Mouse (Mus musculus) stomach, embryonic 16.5 days (tissue): ENCODE measurements around the gene Clstn2. TPM values are rescaled to one million over a fixed set of nuclear protein-coding genes. Genes with fewer than 3 reads are reported as not detected.

Source experiments
- ATAC-seq: fragments of 200-750 bp; cut with Nextera tagmentation; 2 replicates; pipeline ENCODE4 v1.8.0; 2017; ENCODE audit warnings: moderate number of reproducible peaks, moderate TSS enrichment; ENCODE audit not compliant: insufficient read depth, low FRiP score
- H3K27ac ChIP-seq: fragments of 300-500 bp; sonication (generic); 2 replicates; pipeline ENCODE4 v1.5.1; 2014; ENCODE audit warnings: low read length
- H3K27me3 ChIP-seq: fragments of 300-500 bp; sonication (generic); 2 replicates; pipeline ENCODE4 v1.6.1; 2014; ENCODE audit warnings: low read length, control low read depth, mixed read lengths; ENCODE audit not compliant: control insufficient read depth, insufficient read depth
- H3K36me3 ChIP-seq: fragments of 300-500 bp; sonication (generic); 2 replicates; pipeline ENCODE4 v1.6.1; 2014; ENCODE audit warnings: low read length; ENCODE audit not compliant: control insufficient read depth, insufficient read depth
- H3K4me1 ChIP-seq: fragments of 300-500 bp; sonication (generic); 2 replicates; pipeline ENCODE4 v1.6.1; 2014; ENCODE audit warnings: low read length, control low read depth, mixed read lengths; ENCODE audit not compliant: control insufficient read depth, insufficient read depth
- H3K4me2 ChIP-seq: fragments of 300-500 bp; sonication (generic); 2 replicates; pipeline ENCODE4 v1.6.1; 2014; ENCODE audit warnings: low read depth, low read length, mixed read lengths
- H3K4me3 ChIP-seq: fragments of 300-500 bp; sonication (generic); replicated peaks from 2 replicates; pipeline ENCODE4 v1.5.1; 2014; ENCODE audit warnings: mild to moderate bottlenecking, low read length
- H3K9ac ChIP-seq: fragments of 300-500 bp; sonication (generic); 2 replicates; pipeline ENCODE4 v1.6.1; 2014; ENCODE audit warnings: low read length
- H3K9me3 ChIP-seq: fragments of 300-500 bp; sonication (generic); replicated peaks from 2 replicates; pipeline ENCODE4 v1.6.1; 2016; ENCODE audit warnings: low read length, control low read depth; ENCODE audit not compliant: control insufficient read depth
- WGBS: fragments of 180-500 bp; shearing (Covaris S2); extraction: QIAGEN DNeasy Blood & Tissue Kit; methylation state at CpG from one replicate; pipeline ENCODE4 v1.1.7; 2014; 5-methylcytosine and 5-hydroxymethylcytosine counted together
- polyA plus RNA-seq: library from polyadenylated mRNA; unstranded; fragments of >200 nt; fragmentation: Nextera tagmentation; extraction: Ambion mirVana; gene quantifications from 2 replicates; pipeline ENCODE4 v1.2.1, GENCODE M21; 2015

The Clstn2 gene
- polyA plus RNA-seq, 1 experiment from 2014 or later = 1.0 TPM

DNA sequence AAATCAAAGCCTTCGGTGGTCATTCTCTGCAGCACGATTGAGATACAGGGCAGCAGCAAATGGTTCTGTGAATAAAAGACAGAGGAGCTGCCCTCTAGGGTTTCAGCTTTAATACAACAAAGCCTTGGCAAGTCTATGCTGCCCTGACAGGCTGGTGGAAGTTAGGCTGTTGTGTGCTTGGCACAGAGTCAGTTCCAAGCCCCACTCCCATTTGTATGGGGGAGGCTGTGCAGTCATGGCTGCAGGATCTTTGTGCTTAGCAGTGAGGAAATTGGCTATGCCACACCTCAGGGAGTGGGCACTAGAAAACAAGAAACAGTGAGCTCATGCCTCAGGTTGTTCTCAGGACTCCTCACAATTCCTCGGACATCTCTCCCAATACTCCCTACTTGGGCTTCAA lies 384.6 kb downstream of the Clstn2 start:
- Histone ChIP-seq H3K36me3 (no peaks in the 10 kb centered on the region), H3K9me3 (no peaks in the 10 kb centered on the region), H3K27ac (no peak overlapping the region), H3K9ac (no peak overlapping the region), H3K4me1 (no peaks in the 10 kb centered on the region), H3K27me3 (no peaks in the 10 kb centered on the region), H3K4me3 (no peak overlapping the region), H3K4me2 (no peak overlapping the region)
- ATAC-seq = no peak
- 77% methylated on average over 3 of the region's 3 CpGs for WGBS

DNA sequence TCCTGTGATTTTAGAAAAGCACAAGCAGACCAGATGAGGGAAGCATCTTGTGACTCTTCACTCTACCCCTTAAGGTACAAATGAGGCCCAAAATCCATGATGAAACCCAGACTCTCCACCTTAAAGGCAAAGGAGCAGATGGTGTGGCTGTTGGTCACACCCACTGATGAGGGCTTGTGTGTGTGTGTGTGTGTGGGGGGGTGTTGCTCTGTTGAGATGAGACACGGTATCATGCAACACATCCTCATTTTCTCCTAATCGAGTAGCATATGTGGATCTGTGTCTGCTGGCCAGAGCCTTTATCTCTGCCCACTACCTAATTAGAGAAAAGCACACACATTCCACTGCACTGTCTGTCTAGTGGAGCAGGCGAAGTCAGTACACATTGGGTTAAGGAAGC lies 387.2 kb downstream of the Clstn2 start:
- Histone ChIP-seq H3K36me3 (no peaks in the 10 kb centered on the region), H3K4me1 (no peaks in the 10 kb centered on the region), H3K4me2 (no peak overlapping the region), H3K9me3 (no peaks in the 10 kb centered on the region), H3K4me3 (no peak overlapping the region), H3K9ac (no peak overlapping the region), H3K27me3 (no peaks in the 10 kb centered on the region), H3K27ac (no peak overlapping the region)
- WGBS = 83% methylated on average over 3 of the region's 3 CpGs
- ATAC-seq = no peak

DNA sequence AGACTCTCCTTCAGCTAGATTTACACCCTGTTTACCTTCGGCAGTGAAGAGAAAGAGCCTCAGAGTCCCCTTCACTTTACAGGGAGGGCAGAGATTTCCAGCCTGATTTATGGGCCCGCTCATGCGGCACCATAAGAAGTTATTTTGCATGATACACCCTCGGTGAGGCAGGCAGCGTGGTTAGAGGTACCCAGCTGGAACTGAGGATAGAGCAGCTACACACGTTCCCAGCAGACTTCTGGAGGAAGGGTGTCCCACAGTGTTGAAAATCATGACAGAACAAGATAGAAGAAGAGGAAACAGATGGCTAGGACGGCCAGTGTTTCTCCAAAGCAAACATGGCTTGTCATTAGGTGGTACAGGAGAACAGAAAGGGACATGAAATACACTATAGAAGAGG lies 390.6 kb downstream of the Clstn2 start:
- Histone ChIP-seq H3K4me2 (no peak overlapping the region), H3K4me3 (no peak overlapping the region), H3K9ac (no peak overlapping the region), H3K27ac (no peak overlapping the region), H3K4me1 (no peaks in the 10 kb centered on the region), H3K27me3 (no peaks in the 10 kb centered on the region), H3K36me3 (no peaks in the 10 kb centered on the region), H3K9me3 (no peaks in the 10 kb centered on the region)
- WGBS = 49% methylated on average over 7 of the region's 7 CpGs
- no peak for ATAC-seq

DNA sequence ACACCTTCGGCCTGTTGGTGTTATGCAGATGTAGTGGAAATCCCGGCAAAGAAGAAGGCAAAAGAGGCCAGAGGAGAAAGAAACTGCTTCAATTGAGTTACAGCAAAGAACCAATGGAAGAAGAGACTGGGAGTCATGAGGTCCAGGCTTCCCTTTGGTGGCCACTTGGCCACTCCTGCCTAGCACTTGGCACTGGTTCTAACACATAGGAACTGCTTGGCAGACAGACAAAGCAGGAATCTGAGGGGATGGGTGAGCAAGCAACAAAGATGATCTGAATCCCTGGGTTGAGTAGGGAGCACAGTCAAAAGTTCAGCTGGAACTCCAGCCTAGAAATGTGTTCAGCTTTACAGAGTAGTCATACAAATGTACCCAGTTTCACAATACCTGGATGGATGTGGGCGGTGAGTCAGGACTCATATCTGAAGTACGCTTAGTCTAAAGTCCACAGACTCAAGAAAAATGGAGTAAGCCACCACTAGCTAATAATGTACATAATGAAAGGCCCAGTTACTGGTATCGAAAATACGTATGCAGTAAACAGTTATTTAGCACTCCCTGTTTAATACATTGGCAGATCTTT lies 392.9 kb downstream of the Clstn2 start:
- no peak overlapping the region for H3K4me3 ChIP-seq
- H3K36me3 ChIP-seq = no peaks in the 10 kb centered on the region
- H3K4me2 ChIP-seq = no peak overlapping the region
- no peak overlapping the region for H3K27ac ChIP-seq
- H3K9me3 ChIP-seq = no peaks in the 10 kb centered on the region
- H3K27me3 ChIP-seq = no peaks in the 10 kb centered on the region
- WGBS = 82% methylated on average over 6 of the region's 6 CpGs
- H3K4me1 ChIP-seq = no peaks in the 10 kb centered on the region
- no peak for ATAC-seq
- no peak overlapping the region for H3K9ac ChIP-seq

DNA sequence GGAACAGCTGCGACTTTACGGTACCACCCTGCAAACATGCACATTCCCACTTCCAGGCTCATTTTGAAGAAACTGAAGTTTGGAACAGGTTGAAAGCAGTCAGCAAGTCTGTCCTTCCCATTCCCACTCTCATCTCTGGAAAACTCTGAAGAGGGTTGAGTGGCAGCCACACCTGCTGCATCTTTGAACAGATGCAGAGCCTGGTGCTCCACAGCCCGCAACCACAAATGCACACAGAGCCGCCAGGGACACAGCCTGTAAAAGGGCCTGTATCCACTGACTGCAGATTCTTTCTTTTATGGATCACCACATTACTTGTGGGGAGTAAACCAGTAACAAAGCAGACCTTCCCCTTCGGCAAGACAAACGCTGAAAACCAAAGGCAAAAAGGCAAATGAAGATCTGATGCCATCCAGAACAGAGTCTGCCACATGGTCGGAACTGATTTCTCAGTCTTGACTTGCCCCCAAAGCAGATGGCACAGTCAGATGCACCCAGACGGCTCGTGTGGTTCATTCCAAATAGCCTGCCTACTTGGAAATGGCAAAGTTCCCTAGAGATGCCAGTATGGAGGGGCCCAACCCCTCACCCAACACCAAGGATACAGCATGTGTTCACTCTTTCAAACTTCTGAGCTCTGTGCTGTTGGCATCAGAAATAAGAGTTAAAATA lies 394.2 kb downstream of the Clstn2 start:
- H3K36me3 ChIP-seq = no peaks in the 10 kb centered on the region
- WGBS = 94% methylated on average over 9 of the region's 9 CpGs
- ATAC-seq = no peak
- H3K4me3 ChIP-seq = no peak overlapping the region
- H3K27me3 ChIP-seq = no peaks in the 10 kb centered on the region
- no peak overlapping the region for H3K4me2 ChIP-seq
- H3K4me1 ChIP-seq = no peaks in the 10 kb centered on the region
- no peaks in the 10 kb centered on the region for H3K9me3 ChIP-seq
- H3K9ac ChIP-seq = no peak overlapping the region
- H3K27ac ChIP-seq = no peak overlapping the region

DNA sequence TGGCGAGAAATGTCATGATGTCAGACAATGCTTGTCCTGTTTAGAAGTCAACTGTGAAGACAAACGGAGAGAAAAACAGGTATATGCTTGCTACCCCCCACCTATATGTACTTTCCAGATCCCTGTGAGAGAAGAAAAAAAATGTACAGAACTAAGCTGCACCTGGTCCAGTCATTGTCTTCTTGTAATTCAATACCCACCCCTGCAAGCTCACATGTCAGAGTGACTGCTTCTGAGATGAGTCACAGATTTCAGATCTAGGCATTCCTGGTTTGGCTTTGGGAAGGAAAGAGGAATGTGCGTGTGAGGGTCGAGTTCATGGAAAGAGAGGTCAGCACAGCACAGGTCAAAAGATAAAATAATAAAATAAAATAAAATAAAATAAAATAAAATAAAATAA lies 397.6 kb downstream of the Clstn2 start:
- ATAC-seq = no peak
- H3K36me3 ChIP-seq = no peaks in the 10 kb centered on the region
- no peak overlapping the region for H3K9ac ChIP-seq
- 62% methylated on average over 4 of the region's 4 CpGs for WGBS
- H3K27me3 ChIP-seq = no peaks in the 10 kb centered on the region
- no peak overlapping the region for H3K4me2 ChIP-seq
- no peak overlapping the region for H3K27ac ChIP-seq
- H3K4me3 ChIP-seq = no peak overlapping the region
- no peaks in the 10 kb centered on the region for H3K9me3 ChIP-seq
- H3K4me1 ChIP-seq = no peaks in the 10 kb centered on the region

DNA sequence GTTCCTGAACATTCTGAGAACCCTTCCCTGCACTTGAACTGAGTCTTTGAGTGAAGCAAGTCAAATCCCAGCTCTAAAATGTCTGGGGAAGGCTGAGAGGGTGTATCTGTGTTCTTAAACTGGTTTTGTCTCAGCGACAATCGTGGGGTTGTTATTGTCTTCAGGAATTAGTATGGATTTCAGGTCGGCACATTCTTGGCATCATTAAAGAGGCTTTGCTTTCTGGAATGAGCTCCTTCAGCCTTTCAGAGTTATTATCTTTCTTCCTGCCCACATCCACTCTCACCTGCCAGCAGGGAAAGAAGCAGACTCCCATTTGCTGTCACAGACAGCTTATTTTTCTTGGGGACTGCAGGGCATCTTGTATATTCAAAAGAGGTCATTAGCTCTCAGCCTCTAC lies 398.1 kb downstream of the Clstn2 start:
- no peaks in the 10 kb centered on the region for H3K36me3 ChIP-seq
- no peak overlapping the region for H3K4me3 ChIP-seq
- H3K27me3 ChIP-seq = no peaks in the 10 kb centered on the region
- H3K9me3 ChIP-seq = no peaks in the 10 kb centered on the region
- H3K4me2 ChIP-seq = no peak overlapping the region
- no peak for ATAC-seq
- H3K4me1 ChIP-seq = no peaks in the 10 kb centered on the region
- no peak overlapping the region for H3K27ac ChIP-seq
- H3K9ac ChIP-seq = no peak overlapping the region
- WGBS = 49% methylated on average over 3 of the region's 3 CpGs

DNA sequence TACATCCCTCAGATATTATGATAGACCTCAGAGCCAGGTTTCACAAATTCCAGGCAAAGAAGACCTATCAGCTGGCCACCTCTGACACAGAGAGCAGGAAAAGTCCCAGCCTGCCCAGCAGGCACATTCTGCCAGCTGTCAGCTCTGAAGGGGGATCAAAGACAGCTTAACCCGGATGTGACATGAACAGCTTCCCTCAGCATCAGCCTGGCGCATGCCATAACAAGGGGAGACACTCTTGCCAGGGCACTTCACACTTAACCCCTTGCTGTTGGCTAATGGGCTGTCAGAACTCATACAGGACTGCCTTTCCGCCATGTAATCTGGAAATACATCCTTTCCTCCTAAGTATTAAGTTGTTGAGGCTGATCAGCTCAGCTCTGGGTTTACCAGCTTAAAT lies 403.8 kb downstream of the Clstn2 start:
- H3K27me3 ChIP-seq = no peaks in the 10 kb centered on the region
- no peak for ATAC-seq
- 51% methylated on average over 3 of the region's 3 CpGs for WGBS

DNA sequence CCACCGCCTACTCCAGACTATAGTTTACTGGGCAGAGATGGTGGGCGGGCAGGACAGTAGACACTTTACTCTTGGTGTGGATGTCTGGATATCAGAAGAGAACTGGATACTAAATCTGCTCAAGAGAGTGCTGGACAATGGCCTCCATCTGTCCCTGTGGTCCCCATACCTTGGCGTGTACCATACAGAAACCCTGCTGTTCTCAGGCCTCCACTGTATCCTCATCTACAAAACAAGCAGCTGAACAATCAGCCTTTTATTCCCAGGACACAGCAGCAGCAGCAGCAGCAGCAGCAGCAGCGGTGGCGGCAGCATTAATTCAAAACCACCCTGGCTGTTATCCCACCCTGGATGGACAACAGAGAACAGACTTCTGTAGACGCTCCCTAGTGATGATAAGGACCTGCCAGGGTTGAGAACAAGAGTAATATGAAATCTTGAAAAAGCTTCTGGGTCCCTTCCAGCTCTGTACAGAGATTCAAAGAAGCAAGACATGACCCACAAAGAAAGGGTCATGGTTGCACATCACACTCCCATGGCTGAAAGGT lies 404.5 kb downstream of the Clstn2 start:
- Histone ChIP-seq H3K4me2 (no peak overlapping the region), H3K27ac (no peak overlapping the region), H3K4me1 (no peaks in the 10 kb centered on the region), H3K4me3 (no peak overlapping the region), H3K36me3 (no peaks in the 10 kb centered on the region), H3K9ac (no peak overlapping the region), H3K27me3 (no peaks in the 10 kb centered on the region), H3K9me3 (no peaks in the 10 kb centered on the region)
- ATAC-seq = no peak
- WGBS = 65% methylated on average over 6 of the region's 6 CpGs

More for the DNA sequence above, 403.8 kb downstream of the Clstn2 start:
- no peak overlapping the region for H3K27ac ChIP-seq
- H3K4me3 ChIP-seq = no peak overlapping the region
- no peak overlapping the region for H3K9ac ChIP-seq
- no peaks in the 10 kb centered on the region for H3K9me3 ChIP-seq
- no peak overlapping the region for H3K4me2 ChIP-seq
- no peaks in the 10 kb centered on the region for H3K36me3 ChIP-seq
- no peaks in the 10 kb centered on the region for H3K4me1 ChIP-seq
